Mouse (Mus musculus) liver, embryonic 15.5 days (tissue): ENCODE measurements around the gene Akr1b3. TPM values are rescaled to one million over a fixed set of nuclear protein-coding genes. Genes with fewer than 3 reads are reported as not detected.
"Not testable (repeated sequence)": the region's sequence is repeated elsewhere in the genome, so short reads cannot be mapped to it uniquely, and the experiment has no call there.

Source experiments
- ATAC-seq: fragments of 200-750 bp; cut with Nextera tagmentation; 2 replicates; pipeline ENCODE4 v1.8.0; 2017; ENCODE audit warnings: moderate number of reproducible peaks, mild to moderate bottlenecking, moderate library complexity; ENCODE audit not compliant: insufficient read depth
- H3K27ac ChIP-seq: fragments of 300-500 bp; sonication (generic); replicated peaks from 2 replicates; pipeline ENCODE4 v1.5.1; 2015; ENCODE audit warnings: mild to moderate bottlenecking, inconsistent platforms
- H3K27me3 ChIP-seq: fragments of 300-500 bp; sonication (generic); 2 replicates; pipeline ENCODE4 v1.6.1; 2015; ENCODE audit warnings: mild to moderate bottlenecking, inconsistent platforms
- H3K36me3 ChIP-seq: fragments of 300-500 bp; sonication (generic); replicated peaks from 2 replicates; pipeline ENCODE4 v1.6.1; 2015; ENCODE audit warnings: moderate library complexity, mild to moderate bottlenecking, inconsistent platforms
- H3K4me1 ChIP-seq: fragments of 300-500 bp; sonication (generic); replicated peaks from 2 replicates; pipeline ENCODE4 v1.6.1; 2015; ENCODE audit warnings: inconsistent platforms
- H3K4me2 ChIP-seq: fragments of 300-500 bp; sonication (generic); 2 replicates; pipeline ENCODE4 v1.6.1; 2015; ENCODE audit warnings: moderate library complexity, mild to moderate bottlenecking, inconsistent platforms
- H3K4me3 ChIP-seq: fragments of 300-500 bp; sonication (generic); replicated peaks from 2 replicates; pipeline ENCODE4 v1.5.1; 2015; ENCODE audit warnings: mild to moderate bottlenecking, inconsistent platforms
- H3K9ac ChIP-seq: fragments of 300-500 bp; sonication (generic); 2 replicates; pipeline ENCODE4 v1.6.1; 2015; ENCODE audit warnings: moderate library complexity, mild to moderate bottlenecking, inconsistent platforms
- H3K9me3 ChIP-seq: fragments of 300-500 bp; sonication (generic); replicated peaks from 2 replicates; pipeline ENCODE4 v1.6.1; 2016; ENCODE audit warnings: inconsistent platforms
- WGBS: fragments of 180-500 bp; shearing (Covaris S2); methylation state at CpG from one replicate; pipeline ENCODE4 v1.1.7; 2015; ENCODE audit warnings: mixed read lengths; ENCODE audit not compliant: insufficient replicate concordance; 5-methylcytosine and 5-hydroxymethylcytosine counted together
- polyA plus RNA-seq: library from polyadenylated mRNA; unstranded; fragments of >200 nt; fragmentation: Nextera tagmentation; extraction: Ambion mirVana; gene quantifications from 2 replicates; pipeline ENCODE4 v1.2.1, GENCODE M21; 2015

Gene Akr1b3
- polyA plus RNA-seq: 40.0 and 43.5 TPM in 2 replicates

DNA sequence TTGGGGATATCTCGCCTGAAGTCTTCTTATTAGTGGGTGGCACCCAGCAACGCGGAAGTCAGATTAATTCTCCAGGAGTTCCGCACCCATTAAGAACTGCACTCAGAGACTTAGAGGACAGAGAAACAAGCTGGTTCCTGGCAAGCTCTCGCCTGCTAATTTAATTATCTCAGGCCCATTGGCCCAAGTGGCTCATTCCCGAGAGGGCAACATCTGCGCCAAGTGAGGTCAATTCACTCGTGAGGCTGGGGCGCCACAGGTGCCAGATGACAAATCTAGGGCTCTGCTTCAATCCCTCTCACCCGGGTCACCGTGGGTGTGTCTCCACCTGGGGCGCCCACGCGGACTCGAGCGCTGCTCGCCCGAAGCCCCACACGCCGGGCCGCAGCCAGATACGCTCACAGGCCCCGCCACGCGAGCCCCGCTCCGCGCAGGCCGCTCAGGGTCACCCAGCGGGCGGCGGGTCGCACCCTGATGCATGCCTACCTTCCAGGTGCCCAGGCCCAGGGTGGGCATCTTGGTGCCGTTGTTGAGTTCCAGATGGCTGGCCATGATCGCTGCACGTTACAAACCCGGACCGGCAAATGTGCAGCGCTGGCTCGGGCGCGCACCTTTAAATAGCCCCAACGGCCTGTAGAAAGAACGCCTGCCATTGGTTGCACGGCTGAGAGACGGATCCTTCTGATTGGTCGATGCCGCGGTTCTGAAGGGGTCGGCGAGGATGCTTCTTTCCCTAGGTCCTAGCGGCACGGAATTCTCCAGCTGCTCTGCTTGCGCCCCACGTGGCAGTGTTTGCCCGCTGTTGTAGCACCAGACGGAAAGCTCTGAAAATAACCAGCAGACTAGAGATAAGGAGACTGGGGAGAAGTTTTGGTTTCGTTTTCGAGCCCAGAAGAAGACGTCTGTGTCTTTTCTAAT lies at the start of gene Akr1b3:
Gene Akr1b3, minus strand, starts transcription at position 625 of the 918 bp plus-strand sequence.
- H3K36me3 ChIP-seq: no peaks in the 10 kb centered on the region
- no peaks in the 10 kb centered on the region for H3K27me3 ChIP-seq
- H3K4me2 ChIP-seq: peak within 1 kb of the TSS; percentile 95
- H3K4me3 ChIP-seq: peak within 1 kb of the TSS; percentile 68
- peak within 1 kb of the TSS; percentile 56 for H3K9ac ChIP-seq
- H3K27ac ChIP-seq: no peak within 1 kb of the TSS
- ATAC-seq: peak; percentile 94
- under 1% methylated on average over 60 of the region's 60 CpGs for WGBS
- H3K4me1 ChIP-seq: peaks cover 14% of the 10 kb centered on the region
- no peaks in the 10 kb centered on the region for H3K9me3 ChIP-seq

DNA sequence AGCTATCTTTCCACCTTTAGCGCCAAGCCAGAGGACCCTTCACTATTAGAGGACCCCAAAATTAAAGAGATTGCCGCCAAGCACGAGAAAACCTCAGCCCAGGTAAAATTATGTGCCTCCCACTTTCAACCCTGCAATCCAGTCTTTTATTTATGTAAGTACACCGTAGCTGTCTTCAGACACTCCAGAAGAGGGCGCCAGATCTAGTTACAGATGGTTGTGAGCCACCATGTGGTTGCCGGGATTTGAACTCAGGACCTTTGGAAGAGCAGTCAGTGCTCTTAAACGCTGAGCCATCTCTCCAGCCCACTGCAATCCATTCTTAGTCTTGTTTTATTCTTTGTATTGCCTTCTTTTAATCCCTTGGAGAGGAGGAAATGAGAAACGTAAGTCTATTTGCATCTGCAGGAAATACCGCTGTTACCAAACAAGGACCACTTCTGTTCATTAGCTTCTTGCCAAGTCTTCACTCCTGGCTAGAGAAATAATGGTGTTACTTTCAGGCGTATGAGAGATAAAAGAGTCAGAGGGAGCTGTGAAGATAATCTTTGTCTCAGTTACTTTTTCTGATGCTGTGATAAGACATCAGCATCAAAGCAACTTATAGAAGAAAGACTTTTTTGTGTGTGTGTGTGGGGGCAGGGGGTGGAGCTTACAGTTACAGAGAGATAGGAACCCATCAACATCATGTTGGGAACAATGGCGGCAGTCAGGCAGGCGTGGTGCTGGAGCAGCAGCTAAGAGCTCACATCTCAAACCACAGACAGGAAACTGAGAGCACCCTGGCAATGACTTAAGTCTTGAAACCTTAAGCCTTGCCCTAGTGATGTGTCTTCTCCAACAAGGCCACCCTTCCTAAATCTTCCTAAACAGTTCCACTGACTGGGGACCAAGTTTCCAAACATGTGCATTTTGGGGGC lies 47.2 kb upstream of the Akr1b3 start:
- H3K27me3 ChIP-seq: peaks cover 6% of the 10 kb centered on the region; the same call in 1 of the 2 replicates
- no peak for ATAC-seq
- WGBS: 61% methylated on average over 12 of the region's 12 CpGs
- H3K9me3 ChIP-seq: no peaks in the 10 kb centered on the region
- no peak overlapping the region for H3K27ac ChIP-seq
- H3K4me3 ChIP-seq: no peak overlapping the region
- H3K36me3 ChIP-seq: no peaks in the 10 kb centered on the region
- H3K9ac ChIP-seq: no peak overlapping the region
- no peaks in the 10 kb centered on the region for H3K4me1 ChIP-seq
- no peak overlapping the region for H3K4me2 ChIP-seq

DNA sequence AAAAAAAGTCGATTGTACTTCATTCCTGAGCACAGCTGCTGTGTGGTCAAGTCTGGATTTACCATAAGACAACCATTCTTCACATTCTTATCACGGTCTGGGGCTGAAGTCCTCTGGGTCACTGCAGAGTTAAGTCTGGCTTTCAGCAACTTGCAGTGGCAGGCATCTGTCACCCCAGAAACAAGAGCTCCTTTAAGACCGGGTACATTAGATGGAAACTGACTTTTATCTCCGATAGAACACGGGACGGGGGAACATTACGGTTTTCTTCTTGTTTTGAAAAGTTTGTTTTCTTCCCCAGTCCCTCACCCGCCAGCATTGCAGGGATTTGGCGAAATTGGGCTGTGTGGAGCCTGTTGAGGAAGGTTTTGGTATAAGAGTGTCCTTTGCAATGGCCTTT lies 38.6 kb upstream of the Akr1b3 start:
- peaks cover 2% of the 10 kb centered on the region; the same call in 1 of the 2 replicates for H3K4me1 ChIP-seq
- WGBS: 60% methylated on average over 9 of the region's 9 CpGs

DNA sequence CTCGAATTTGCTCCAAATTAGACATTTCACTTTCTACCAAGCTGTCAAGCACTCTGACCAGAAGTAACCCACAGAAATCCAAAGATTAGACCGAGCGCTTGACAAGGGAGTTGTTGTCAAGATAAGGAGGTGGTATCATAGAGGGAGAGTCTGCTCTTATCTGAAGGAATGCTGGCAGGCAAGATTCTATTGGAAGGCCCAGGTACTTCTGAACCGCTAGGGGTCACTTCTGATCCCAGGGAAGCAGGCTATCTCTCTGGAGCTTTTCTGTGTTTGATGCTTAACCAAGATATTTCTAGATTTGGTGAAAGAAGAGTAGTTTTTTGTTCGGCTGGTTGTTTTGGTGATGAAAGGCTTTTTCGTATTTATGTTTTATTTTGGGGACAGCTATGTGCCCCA lies 38.1 kb upstream of the Akr1b3 start:
- H3K27me3 ChIP-seq: peaks cover 6% of the 10 kb centered on the region; the same call in 1 of the 2 replicates
- no peaks in the 10 kb centered on the region for H3K36me3 ChIP-seq
- H3K9ac ChIP-seq: no peak overlapping the region
- H3K9me3 ChIP-seq: no peaks in the 10 kb centered on the region
- no peak overlapping the region for H3K4me2 ChIP-seq
- no peak overlapping the region for H3K27ac ChIP-seq
- no peak for ATAC-seq
- no peak overlapping the region for H3K4me3 ChIP-seq
- H3K4me1 ChIP-seq: peaks cover 2% of the 10 kb centered on the region; the same call in 1 of the 2 replicates
- 44% methylated on average over 6 of the region's 6 CpGs for WGBS

More for the DNA sequence above, 38.6 kb upstream of the Akr1b3 start:
- Histone ChIP-seq H3K9ac (no peak overlapping the region), H3K27me3 (peaks cover 6% of the 10 kb centered on the region; the same call in 1 of the 2 replicates), H3K4me3 (no peak overlapping the region), H3K4me2 (no peak overlapping the region), H3K27ac (no peak overlapping the region), H3K9me3 (no peaks in the 10 kb centered on the region), H3K36me3 (no peaks in the 10 kb centered on the region)
- no peak for ATAC-seq

DNA sequence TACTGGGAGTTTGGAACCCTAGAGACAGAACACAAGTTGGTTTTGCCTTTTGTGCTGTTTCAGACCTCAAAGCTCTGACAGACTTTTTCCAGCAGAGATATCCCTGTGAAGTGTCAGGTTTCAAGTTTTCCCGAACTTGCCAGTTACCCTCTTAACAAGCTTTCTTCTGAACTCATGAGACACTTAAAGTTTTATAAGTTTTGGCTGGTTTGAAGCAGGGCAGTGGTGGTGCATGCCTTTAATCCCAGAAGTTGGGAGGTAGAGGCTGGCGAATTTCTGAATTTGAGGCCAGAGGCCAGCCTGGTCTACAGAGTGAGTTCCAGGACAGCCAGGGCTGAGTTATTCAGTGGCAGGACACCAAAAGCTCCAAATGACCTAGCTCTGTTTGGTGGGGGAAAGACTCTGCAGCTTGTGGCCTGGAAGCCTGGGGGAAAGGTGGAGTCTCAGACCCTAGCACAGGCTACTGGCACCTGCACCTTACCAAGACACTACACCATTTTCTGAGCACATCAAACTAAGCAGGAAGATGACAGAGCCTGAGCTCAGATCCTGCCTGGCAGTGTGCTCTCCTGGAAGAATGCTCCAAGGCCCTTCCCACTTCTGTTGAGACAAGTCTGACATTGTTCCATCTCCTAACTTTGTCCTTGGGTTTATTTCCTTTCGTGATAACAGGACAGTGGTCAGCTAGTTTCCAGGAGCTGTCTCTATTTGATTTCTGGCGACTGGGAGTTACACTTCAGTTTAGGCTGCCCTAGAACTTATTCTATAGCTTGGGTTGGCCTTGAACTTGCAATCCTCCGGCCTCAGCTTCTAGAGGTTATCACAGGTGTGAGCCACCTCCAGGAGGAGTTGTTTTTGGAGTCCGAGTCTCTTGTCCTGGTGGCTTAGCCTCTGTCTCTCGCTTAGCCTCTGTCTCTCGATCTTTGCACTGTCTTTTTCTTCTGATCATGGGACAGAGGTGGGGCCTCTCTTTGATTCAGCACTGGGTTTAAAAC lies 37.4 kb upstream of the Akr1b3 start:
- H3K4me3 ChIP-seq: no peak overlapping the region
- H3K9me3 ChIP-seq: no peaks in the 10 kb centered on the region
- no peak overlapping the region for H3K9ac ChIP-seq
- 50% methylated on average over 8 of the region's 8 CpGs for WGBS
- no peaks in the 10 kb centered on the region for H3K36me3 ChIP-seq
- no peak for ATAC-seq
- H3K4me1 ChIP-seq: peaks cover 2% of the 10 kb centered on the region; the same call in 1 of the 2 replicates
- H3K27me3 ChIP-seq: peaks cover 6% of the 10 kb centered on the region; the same call in 1 of the 2 replicates
- peak overlapping the region; percentile 48; the same call in 1 of the 2 replicates for H3K4me2 ChIP-seq
- no peak overlapping the region for H3K27ac ChIP-seq

DNA sequence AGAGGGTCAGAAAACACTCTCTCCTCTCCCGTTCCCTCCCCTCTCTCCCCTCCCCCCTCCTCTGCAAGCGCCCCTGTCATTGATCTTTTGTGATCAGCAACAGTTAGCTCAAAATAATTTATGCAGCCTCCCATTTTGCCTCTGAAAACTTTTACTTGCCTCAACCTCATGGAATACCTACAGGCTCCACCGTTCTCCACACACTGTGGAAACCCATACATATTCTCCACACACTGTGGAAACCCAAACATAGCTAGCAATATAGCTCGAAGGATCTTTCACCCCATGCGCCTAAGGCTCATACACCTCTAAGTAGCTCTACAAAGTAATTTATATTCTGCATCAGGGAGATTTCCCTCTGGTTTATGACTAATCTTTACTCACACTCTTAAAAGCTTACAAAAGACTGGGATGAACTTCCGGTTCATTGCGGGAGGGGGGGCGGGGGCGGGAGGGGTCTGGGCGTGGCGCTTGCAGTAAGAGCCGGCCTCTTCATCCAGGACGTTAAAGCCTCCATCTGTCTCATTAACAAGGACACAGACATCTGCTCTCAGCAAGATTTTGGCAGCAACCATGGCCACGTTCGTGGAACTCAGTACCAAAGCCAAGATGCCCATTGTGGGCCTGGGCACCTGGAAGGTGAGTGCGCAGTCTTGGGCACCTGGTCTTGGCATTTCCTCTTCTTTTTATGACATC lies 36.5 kb upstream of the Akr1b3 start, which contains the start of gene Akr1b8:
Gene Akr1b8, plus strand, starts transcription at position 462 of the 696 bp plus-strand sequence.
- Histone ChIP-seq H3K9me3 (no peaks in the 10 kb centered on the region), H3K36me3 (no peaks in the 10 kb centered on the region), H3K27me3 (peaks cover 6% of the 10 kb centered on the region; the same call in 1 of the 2 replicates), H3K27ac (no peak within 1 kb of the TSS), H3K4me3 (no peak within 1 kb of the TSS), H3K9ac (no peak within 1 kb of the TSS), H3K4me2 (peak within 1 kb of the TSS; percentile 48), H3K4me1 (peaks cover 2% of the 10 kb centered on the region; the same call in 1 of the 2 replicates)
- WGBS: 16% methylated on average over 16 of the region's 16 CpGs
- ATAC-seq: no peak

DNA sequence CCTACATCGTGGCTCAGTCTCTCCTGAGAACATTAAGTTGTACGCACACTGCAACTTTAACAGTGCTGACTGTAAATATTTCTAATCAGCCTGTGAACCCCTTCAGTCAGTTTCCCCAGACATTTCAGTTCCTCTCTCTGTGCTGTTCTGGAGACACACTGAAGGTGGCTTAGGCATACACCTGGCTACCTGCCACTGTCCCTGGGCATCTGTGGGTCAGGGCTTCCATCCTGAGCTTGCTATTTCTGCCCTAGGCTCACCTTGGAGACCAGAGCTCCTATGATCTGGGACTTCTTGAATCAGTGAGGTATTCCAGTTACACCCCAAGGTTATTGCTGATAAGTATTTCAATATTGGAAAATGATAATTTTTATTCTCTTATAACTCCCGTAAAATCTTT lies 35.1 kb upstream of the Akr1b3 start:
- H3K27me3 ChIP-seq: peaks cover 6% of the 10 kb centered on the region; the same call in 1 of the 2 replicates
- 74% methylated on average over 3 of the region's 3 CpGs for WGBS
- no peak overlapping the region for H3K4me2 ChIP-seq
- peaks cover 2% of the 10 kb centered on the region; the same call in 1 of the 2 replicates for H3K4me1 ChIP-seq
- H3K36me3 ChIP-seq: no peaks in the 10 kb centered on the region
- no peak overlapping the region for H3K9ac ChIP-seq
- no peaks in the 10 kb centered on the region for H3K9me3 ChIP-seq
- no peak for ATAC-seq
- H3K27ac ChIP-seq: no peak overlapping the region
- no peak overlapping the region for H3K4me3 ChIP-seq

DNA sequence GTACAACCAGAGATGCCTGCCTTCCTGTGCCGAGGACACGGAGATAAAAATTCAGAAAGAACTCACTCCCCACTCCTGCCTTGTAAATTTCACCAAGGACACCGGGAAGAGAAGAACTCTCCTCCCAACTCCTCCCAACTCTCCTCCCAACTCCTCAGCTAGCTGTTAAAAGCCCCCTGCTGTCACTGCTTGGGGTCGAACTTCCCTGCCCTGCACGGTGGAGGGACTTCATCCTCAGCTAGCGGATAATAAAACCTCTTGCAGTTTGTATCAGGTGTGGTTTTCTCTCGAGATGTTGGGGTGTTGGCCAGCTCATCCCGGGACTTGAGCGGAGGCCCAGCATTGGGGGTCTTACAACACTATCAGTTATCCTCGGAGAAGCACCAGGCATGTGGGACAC lies 34.2 kb upstream of the Akr1b3 start:
- H3K27me3 ChIP-seq, ATAC-seq, H3K4me1 ChIP-seq, H3K36me3 ChIP-seq, H3K27ac ChIP-seq, H3K9ac ChIP-seq, H3K4me2 ChIP-seq, H3K4me3 ChIP-seq, H3K9me3 ChIP-seq: not testable (repeated sequence)
- 41% methylated on average over 10 of the region's 10 CpGs for WGBS

DNA sequence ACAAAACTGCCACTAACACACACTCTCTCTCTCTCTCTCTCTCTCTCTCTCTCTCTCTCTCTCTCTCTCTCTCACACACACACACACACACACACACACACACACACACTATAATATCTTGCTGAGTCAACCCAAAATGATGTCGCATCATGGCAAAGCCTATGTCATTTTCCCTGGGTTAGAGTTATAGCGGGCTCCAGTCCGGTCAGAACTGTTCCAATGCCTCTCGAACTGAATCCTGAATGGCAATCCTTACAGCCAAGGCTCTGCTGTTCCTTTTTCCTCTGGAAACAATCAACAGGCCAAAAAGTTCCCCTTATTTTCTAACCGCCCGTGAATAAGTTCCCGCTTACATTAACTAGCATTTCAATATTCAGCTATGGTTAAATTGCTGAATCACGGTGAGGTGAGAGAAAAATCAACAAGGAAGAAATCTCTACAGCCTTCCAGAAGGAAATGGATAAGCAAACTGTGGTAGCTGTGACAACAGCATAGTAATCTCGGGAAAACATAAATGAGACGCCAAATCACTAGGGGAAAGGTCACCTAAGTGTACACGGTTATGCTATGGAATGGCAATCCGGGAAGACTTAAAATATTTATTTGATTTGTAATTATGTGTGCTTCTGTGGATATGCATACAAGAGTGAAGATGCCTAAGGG lies 32.9 kb upstream of the Akr1b3 start:
- Histone ChIP-seq H3K9ac (no peak overlapping the region), H3K9me3 (no peaks in the 10 kb centered on the region), H3K27ac (no peak overlapping the region), H3K4me1 (peaks cover 4% of the 10 kb centered on the region; the same call in 1 of the 2 replicates), H3K4me3 (no peak overlapping the region), H3K27me3 (peaks cover 10% of the 10 kb centered on the region; the same call in 1 of the 2 replicates), H3K4me2 (no peak overlapping the region), H3K36me3 (no peaks in the 10 kb centered on the region)
- ATAC-seq: no peak
- 60% methylated on average over 12 of the region's 12 CpGs for WGBS
